Mouse (Mus musculus) skeletal muscle tissue, adult 2 months (tissue): Measurements from ENCODE around the gene Rpusd2.

Experiments used
- DNase-seq: peaks from one replicate; pipeline ENCODE4 v3.0.0-alpha.2; 2012; ENCODE audit warnings: low read depth, low spot score

The Rpusd2 gene

DNA sequence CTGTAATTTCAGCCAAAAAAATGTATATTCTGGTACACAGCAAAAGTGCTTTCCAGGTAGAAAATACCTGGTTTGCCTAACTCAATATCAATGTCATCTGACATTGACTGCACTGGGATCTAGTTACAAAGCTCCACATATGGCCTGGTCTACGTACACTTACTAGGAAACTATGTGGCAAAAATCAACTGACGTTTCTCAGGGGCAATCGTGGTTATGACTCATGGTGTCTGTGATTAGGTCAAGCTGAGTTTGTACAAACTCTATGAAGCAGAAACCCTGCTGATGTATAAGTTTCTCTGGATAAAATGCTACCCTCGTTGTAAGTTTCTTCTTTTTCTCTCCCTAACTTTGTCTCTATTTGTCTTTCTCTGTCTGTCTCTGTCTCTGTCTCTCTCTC is 2.4 kb upstream of the Rpusd2 start:
- DNase-seq = no peak

DNA sequence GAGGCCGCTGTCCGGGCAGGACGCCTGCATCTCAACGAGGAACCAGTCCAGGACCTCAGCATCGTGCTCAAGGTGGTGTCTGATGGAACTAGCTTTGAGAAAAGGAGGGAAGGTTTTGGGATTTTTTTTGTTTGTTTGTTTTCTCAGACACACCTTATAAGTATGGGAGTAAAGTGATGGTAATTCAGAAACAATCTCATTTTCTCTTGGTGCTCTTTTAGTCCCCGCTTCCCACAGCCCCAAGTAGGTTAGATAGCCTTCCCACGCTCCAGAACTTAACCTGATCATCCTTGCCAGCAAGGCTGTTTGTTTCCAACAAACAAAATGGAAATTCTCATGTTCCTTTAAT is 781 bp downstream of the Rpusd2 start:
- no peak for DNase-seq

DNA sequence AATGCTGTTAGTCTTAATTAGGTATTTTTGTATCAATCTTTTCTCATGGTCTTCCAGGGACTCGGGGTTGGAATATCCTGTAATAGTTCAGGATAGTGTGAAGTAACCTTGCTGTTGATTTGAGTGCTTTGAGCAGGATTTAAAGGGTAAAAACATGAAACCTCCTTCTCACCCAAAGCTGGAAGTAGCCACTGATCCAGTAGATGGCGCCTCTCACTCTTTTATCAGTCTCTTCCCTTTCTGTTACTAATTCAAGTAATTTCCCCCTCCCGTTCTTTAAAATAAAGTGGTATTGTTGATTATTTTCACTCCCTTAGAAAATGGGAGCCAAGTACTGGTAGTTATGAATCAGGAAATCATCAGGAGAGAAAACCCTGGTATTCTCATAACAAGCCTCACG is 6.3 kb downstream of the Rpusd2 start:
- no peak for DNase-seq

DNA sequence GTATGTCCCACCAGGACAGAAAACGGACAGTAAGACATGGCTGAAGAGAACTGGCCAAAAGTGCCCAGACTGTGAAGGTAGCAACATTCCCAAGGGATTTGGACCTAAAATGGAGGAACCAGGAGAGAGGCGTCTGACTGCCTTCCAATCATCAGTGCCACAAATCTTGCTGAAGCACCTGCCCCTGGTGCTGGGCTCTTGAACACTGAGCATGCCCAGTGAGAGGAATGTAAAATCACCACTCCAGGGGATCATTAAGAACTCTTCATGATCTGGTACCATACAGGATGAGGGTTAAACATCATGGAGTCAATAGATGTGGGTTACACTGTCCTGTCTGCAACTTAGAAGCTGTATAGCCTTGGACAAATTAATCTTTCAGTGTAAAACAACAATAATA is 10.6 kb downstream of the Rpusd2 start:
- no peak for DNase-seq

DNA sequence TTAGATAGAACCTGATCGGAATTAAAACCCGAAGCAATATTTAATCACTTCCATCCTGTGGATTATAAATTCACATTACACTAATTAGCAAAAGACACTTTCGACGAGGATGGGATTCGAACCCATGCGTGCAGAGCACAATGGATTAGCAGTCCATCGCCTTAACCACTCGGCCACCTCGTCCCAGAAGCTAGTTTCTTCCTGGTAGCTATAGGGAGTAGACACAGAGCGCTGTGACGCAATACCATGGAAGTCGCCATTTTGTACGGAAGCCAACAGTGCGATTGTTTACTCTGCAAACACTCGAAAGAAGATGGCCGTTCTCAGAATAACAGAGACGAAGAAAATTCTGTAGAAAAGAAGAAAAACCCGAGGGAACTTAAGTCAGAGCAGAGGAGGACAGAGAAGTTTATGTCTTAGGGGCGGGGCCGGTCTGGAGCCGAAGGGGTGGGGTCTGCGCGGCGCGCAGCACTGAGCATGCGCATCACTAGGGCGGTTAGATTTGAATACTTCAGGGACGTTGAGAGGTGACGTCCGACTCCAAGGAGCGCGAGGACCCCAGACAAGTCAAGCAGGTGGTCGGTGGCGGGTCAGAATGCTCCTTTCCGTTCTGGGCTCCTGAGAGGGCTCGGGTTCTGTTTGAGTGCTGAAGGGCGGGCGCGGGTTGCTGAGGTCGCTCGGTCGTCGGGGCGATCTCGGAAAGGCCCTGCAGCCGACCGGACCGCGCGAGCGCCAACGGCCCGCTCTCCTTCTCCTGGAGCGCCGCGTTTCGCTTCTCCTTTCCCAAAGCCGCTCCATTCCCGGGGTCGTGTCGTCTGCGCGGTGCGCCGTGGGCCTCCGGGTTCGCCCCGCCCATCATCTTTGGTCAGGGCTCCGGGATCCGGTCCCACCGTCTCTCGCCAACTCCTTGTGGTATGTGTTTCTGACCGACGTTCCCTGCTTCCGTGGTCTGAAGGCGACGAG is 12.3 kb downstream of the Rpusd2 start, which contains the start of gene Knl1:
Knl1 (plus strand) TSS at position 471 of the 963 bp plus-strand sequence.
- peak; percentile 96 for DNase-seq

DNA sequence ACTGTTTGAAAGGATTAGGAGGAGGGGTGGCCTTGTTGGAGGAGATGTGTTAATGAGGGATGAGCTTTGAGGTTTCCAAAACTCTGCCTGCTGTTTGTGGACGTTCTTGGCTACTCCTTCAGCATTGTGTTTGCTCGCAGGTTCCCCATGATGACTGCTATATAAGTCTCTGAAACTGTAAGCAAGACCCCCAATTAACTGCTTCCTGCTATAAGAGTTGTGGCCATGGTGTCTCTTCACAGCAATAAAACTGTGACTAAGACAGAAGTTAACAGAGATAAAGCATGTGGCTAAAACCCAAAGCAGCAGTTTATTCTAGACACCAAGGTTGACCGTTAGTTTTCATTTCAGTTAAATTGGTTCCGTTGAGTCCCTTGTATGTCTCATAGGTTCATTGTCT is 13.3 kb downstream of the Rpusd2 start:
- no peak for DNase-seq

DNA sequence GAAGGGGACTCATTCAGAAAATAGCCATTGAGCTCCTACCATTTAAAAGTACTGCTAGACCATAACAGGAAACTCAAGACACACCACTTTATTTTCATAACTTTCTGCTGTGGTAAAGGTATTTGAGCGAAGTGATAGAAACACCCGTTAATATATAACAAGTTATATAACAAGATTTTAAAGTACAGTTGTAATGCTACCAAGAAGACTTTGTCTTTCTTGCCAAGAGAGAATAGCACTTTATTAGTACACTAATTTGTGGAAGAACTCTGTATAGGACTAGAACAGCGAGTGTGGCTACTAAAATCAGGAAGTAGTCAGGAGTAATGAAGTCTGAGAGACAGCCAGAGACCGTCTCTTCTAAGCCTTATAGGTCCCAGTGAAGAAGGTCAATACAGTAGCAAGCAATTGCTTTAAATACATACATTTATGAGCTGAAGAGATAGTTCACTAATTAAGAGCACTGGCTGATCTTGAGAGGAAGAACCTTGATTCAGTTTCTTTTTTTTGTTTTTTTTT is 15.6 kb downstream of the Rpusd2 start:
- DNase-seq = no peak

DNA sequence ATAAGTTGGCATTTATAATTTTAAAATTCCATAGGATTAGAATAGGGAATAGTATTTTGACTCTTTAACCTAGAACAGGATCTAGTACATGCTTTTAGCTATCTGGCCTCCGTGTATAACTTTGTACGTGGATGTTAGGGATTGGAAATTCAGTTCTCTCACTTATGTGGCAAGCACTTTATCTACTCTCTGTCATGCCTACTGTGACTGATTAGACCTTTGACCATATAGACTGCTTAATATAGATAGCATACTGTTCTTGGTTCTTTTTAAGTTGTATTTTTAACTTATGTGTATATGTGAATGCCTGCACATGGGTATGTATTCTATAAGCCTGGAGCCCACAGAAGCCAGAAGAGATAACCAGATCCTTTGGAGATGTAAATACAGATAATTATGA is 25.5 kb downstream of the Rpusd2 start:
- DNase-seq = no peak

DNA sequence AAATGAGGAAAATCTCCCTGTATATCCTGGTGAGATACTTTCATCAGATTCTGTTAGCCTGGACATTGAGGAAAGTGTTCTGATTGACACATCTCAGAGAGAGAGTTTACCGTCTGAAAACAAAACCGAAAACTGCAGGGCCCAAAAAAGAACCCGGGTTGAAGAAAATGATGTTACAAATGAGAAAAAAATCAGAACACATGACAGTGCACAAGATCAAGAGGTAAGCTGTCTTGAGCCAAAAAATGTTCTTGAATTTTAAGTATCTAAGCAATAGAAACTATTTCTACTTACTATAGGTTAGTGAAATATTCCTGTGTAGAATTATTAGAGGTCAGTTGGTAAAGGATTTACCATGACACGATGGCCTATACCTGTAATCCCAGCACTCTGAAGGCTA is 37.8 kb downstream of the Rpusd2 start:
- no peak for DNase-seq

DNA sequence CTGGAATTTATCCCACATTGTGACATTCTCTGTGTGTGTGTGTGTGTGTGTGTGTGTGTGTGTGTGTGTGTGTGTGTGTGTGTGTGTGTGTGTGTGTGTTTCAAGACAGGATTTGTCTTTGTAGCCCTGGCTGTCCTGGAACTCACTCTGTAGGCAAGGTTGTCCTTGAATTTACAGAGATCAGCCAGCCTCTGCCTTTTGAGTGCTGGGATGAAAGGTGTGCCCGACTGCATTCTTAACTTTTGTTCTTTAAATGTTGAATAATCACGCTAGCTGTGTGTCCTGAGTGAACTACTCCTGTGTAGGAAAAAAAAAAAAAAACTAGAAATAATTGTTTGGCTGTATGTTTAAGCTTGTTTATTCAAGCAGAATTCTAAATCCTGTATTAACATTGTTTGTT is 51.6 kb downstream of the Rpusd2 start:
- DNase-seq = no peak
